Mouse (Mus musculus): ENCODE measurements around the gene Tgfbr2. TPM values are rescaled to one million over a fixed set of nuclear protein-coding genes. Genes with fewer than 3 reads are reported as not detected.

Gene Tgfbr2
- polyA plus RNA-seq, 1 experiment from 2014 or later: 8.4 TPM

DNA sequence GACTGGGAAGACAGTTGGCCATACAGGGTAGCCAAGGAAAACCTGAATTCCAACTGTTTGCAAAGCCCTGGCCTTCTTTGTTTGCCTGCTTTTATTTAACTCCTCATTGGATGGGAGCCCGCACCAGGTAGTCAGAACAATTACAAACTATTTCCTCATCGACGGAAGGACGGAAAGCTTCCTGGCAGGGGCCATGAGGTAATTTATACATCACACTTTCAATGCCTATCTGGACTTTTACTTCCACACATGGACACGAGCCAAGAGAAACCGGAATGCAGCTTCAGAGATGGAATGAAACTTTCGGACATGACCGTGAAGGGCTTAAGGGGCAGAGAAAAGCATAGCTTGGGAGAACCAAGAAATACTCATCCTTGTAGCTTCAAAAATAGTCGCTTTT lies 24.0 kb upstream of the Tgfbr2 start:
- H3K27me3 ChIP-seq (replicated peaks; ENCODE audit: control insufficient read depth, insufficient read depth, low read length): no peaks in the 10 kb centered on the region
- peaks cover 3% of the 10 kb centered on the region; the same call in 1 of the 2 replicates for H3K4me1 ChIP-seq (ENCODE audit: control insufficient read depth, insufficient read depth, low read depth, low read length)
- H3K9me3 ChIP-seq (ENCODE audit: control insufficient read depth, low read length): no peaks in the 10 kb centered on the region
- H3K27ac ChIP-seq (ENCODE audit: low read depth, low read length): no peak overlapping the region
- no peak overlapping the region for H3K9ac ChIP-seq (ENCODE audit: low read depth, low read length)
- no peak overlapping the region for H3K4me3 ChIP-seq (ENCODE audit: low read length)
- ATAC-seq: no peak
- WGBS: 46% methylated on average over 9 of the region's 9 CpGs
- H3K4me2 ChIP-seq (ENCODE audit: low read length): no peak overlapping the region
- H3K36me3 ChIP-seq (ENCODE audit: control insufficient read depth, insufficient read depth, low read length): no peaks in the 10 kb centered on the region

DNA sequence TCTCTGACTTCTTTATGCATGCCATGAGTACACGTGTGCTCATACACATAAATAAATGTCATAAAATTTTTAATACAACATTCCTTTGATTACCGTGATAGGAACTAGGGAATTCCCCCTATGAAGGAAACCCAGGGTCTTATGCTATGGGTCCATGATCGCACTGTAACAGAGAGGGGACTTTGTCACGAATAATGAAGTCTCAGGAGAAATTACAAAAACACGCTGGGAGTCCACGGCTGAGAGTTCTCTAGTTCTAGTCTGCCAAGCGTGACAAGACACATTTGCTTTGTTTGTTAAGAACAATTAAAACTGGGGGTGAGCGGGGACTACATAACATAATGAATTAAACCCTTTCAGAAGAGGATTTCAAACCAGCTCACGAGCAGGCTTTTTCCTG lies 23.3 kb upstream of the Tgfbr2 start:
- no peaks in the 10 kb centered on the region for H3K9me3 ChIP-seq (ENCODE audit: control insufficient read depth, low read length)
- H3K4me1 ChIP-seq (ENCODE audit: control insufficient read depth, insufficient read depth, low read depth, low read length): peaks cover 3% of the 10 kb centered on the region; the same call in 1 of the 2 replicates
- no peak overlapping the region for H3K27ac ChIP-seq (ENCODE audit: low read depth, low read length)
- ATAC-seq: no peak
- H3K9ac ChIP-seq (ENCODE audit: low read depth, low read length): no peak overlapping the region
- no peaks in the 10 kb centered on the region for H3K27me3 ChIP-seq (replicated peaks; ENCODE audit: control insufficient read depth, insufficient read depth, low read length)
- H3K4me2 ChIP-seq (ENCODE audit: low read length): no peak overlapping the region
- WGBS: 17% methylated on average over 9 of the region's 9 CpGs
- H3K36me3 ChIP-seq (ENCODE audit: control insufficient read depth, insufficient read depth, low read length): no peaks in the 10 kb centered on the region
- no peak overlapping the region for H3K4me3 ChIP-seq (ENCODE audit: low read length)

DNA sequence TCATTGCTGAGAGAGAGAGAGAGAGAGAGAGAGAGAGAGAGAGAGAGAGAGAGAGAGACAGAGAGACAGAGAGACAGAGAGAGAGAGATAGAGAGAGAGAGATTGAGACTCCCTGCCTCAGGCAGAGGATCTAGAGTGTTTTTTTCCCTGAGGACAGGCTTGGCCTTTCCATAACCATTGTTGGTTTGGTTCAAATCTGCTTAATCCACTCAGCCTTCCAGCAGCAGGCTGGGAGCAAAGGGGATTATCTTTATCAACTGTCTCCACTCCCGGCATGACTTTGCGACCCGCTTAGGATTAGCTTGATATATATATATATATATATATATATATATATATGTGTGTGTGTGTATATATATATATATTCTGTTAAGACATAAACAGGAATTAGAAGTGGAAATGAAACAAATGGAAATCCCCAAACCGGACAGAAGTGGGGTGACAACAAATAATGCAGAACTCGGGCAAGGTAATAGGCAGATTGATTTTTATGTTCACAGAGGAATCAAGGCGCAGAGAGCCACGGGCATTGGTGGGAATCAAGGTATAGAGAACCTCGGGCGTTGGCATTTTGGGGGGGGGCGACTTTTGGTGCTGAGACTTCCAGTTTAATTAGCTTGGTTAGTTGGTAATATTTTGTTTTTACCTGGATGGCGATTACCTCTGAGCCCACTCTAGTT lies 22.5 kb upstream of the Tgfbr2 start:
- no peaks in the 10 kb centered on the region for H3K36me3 ChIP-seq (ENCODE audit: control insufficient read depth, insufficient read depth, low read length)
- ATAC-seq: no peak
- H3K27ac ChIP-seq (ENCODE audit: low read depth, low read length): no peak overlapping the region
- no peak overlapping the region for H3K9ac ChIP-seq (ENCODE audit: low read depth, low read length)
- no peak overlapping the region for H3K4me3 ChIP-seq (ENCODE audit: low read length)
- no peaks in the 10 kb centered on the region for H3K9me3 ChIP-seq (ENCODE audit: control insufficient read depth, low read length)
- H3K4me1 ChIP-seq (ENCODE audit: control insufficient read depth, insufficient read depth, low read depth, low read length): peaks cover 3% of the 10 kb centered on the region; the same call in 1 of the 2 replicates
- no peak overlapping the region for H3K4me2 ChIP-seq (ENCODE audit: low read length)
- no peaks in the 10 kb centered on the region for H3K27me3 ChIP-seq (replicated peaks; ENCODE audit: control insufficient read depth, insufficient read depth, low read length)
- 88% methylated on average over 11 of the region's 11 CpGs for WGBS

DNA sequence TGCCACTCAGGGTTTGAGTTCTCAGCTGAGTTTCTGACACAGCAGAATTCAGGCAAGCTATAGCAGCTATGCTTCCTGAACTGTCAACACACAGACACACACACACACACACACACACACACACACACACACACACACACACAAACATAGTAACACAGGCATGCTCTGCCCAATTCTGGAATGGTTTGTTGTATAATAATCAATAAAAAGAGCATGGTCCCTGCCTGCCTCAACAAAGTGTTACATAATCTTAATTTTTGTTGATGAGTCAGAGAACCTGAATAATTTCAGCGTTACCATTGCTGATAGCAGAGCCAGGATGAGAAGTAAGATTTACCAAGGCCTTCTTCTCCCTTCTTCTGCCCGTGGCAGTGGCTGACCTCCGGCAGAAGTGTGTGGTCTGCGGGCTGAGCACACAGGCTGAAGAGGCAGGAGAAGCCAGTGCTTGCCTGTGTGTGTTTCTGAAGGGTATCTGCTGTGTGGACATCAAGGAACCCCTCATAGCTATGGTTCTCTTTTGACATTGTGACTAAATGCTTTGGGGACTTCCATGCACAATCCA lies 18.8 kb upstream of the Tgfbr2 start:
- ATAC-seq: no peak
- Histone ChIP-seq H3K36me3 (ENCODE audit: control insufficient read depth, insufficient read depth, low read length) (no peaks in the 10 kb centered on the region), H3K27ac (ENCODE audit: low read depth, low read length) (no peak overlapping the region), H3K9ac (ENCODE audit: low read depth, low read length) (no peak overlapping the region), H3K9me3 (ENCODE audit: control insufficient read depth, low read length) (no peaks in the 10 kb centered on the region), H3K4me1 (ENCODE audit: control insufficient read depth, insufficient read depth, low read depth, low read length) (peaks cover 3% of the 10 kb centered on the region; the same call in 1 of the 2 replicates), H3K27me3 (replicated peaks; ENCODE audit: control insufficient read depth, insufficient read depth, low read length) (no peaks in the 10 kb centered on the region), H3K4me3 (ENCODE audit: low read length) (no peak overlapping the region), H3K4me2 (ENCODE audit: low read length) (no peak overlapping the region)
- 82% methylated on average over 4 of the region's 4 CpGs for WGBS

DNA sequence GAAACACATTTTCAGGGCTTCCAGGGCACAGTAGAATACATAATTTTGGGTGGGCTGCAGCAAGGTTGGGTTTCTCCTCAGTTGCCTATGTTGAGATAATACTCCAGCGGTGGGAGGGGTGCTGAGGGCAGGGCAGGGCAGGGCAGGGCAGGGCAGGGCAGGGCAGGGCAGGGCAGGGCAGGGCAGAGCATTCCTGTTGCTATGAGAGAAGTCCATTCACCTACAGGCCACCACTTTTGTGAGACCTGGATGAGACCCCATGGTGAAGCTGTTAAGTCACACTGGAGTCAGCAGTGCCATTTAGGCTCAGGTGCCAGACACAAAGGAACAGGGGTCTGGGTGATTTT lies 18.3 kb upstream of the Tgfbr2 start:
- Histone ChIP-seq H3K9ac (ENCODE audit: low read depth, low read length) (no peak overlapping the region), H3K4me3 (ENCODE audit: low read length) (no peak overlapping the region), H3K27me3 (replicated peaks; ENCODE audit: control insufficient read depth, insufficient read depth, low read length) (no peaks in the 10 kb centered on the region), H3K27ac (ENCODE audit: low read depth, low read length) (no peak overlapping the region), H3K9me3 (ENCODE audit: control insufficient read depth, low read length) (no peaks in the 10 kb centered on the region), H3K36me3 (ENCODE audit: control insufficient read depth, insufficient read depth, low read length) (no peaks in the 10 kb centered on the region), H3K4me2 (ENCODE audit: low read length) (no peak overlapping the region), H3K4me1 (ENCODE audit: control insufficient read depth, insufficient read depth, low read depth, low read length) (peaks cover 1% of the 10 kb centered on the region; the same call in 1 of the 2 replicates)
- no peak for ATAC-seq
- 82% methylated on average over 1 of the region's 1 CpGs for WGBS

DNA sequence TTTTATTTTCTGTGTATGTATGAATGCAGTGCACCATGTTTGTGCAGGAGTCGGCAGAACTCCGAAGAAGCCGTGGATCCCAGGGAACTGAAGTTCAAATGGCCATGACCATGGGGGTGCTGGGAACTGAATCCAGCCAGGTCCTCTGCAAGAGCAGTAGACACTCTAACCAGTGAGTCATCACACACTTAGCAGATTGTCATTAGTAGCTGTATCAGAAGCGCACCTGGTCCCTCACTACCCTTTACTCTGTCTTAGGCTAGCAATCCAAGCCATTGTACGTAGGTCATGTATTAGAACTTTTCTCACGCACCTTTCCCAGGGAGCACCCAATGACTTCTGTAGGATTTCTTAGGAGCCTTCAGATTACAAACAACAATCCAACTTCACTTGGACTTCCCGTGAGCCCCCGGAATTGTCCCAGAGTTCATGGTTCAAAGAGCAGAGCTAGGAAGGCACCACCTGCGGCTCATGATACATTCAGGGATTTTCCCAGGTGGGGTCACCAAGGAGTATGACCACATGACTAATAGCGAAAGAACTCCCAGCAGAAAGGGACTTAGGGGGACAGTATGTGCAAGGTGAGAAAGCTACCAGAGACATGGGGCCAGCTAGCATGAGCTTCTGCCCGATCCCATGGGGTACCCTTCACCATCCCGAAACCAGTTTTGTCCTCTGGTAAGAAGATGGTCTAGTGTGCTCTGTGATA lies 17.8 kb upstream of the Tgfbr2 start:
- no peak overlapping the region for H3K4me2 ChIP-seq (ENCODE audit: low read length)
- no peak overlapping the region for H3K9ac ChIP-seq (ENCODE audit: low read depth, low read length)
- H3K36me3 ChIP-seq (ENCODE audit: control insufficient read depth, insufficient read depth, low read length): no peaks in the 10 kb centered on the region
- H3K9me3 ChIP-seq (ENCODE audit: control insufficient read depth, low read length): no peaks in the 10 kb centered on the region
- H3K4me3 ChIP-seq (ENCODE audit: low read length): no peak overlapping the region
- WGBS: 95% methylated on average over 12 of the region's 12 CpGs
- H3K4me1 ChIP-seq (ENCODE audit: control insufficient read depth, insufficient read depth, low read depth, low read length): no peaks in the 10 kb centered on the region
- ATAC-seq: no peak
- H3K27ac ChIP-seq (ENCODE audit: low read depth, low read length): no peak overlapping the region
- no peaks in the 10 kb centered on the region for H3K27me3 ChIP-seq (replicated peaks; ENCODE audit: control insufficient read depth, insufficient read depth, low read length)

DNA sequence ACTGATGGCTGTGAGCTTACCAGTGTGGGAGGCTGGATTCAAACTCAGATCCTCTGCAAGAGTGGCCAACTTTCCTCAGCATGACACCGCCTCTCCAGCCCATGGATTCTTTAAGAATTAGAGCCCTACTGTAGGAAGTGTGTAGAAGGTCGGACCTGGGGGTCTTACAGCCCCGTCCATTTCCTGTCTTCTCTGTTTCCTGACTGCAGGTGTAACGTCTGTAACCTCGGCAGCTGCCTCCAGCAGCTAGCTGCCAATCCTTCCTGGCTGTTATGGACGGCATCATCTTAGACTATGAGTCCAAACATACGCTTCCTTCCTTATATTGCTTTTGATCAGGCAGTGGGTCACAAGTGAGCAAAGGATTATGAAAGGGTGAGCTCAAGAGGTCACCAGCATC lies 17.1 kb upstream of the Tgfbr2 start:
- WGBS: 88% methylated on average over 7 of the region's 7 CpGs

DNA sequence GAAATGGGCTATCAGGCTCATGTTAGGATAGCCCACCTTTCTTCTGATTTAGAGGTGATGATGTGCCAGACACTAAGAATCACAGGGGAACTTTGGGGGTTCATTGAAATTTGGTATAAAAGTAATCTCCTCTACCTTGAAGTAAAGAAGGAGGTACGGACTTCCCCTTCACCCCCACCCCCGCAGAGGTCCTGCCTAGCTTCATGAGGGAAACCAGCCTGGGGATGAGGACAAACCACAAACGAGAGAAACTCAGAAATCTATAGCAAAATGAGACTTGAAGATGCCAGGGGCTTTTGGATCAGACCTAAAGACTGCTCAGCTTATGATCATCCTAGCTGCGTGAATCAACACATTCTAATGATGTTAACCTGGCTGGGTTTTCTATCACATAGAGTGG lies 14.7 kb upstream of the Tgfbr2 start:
- no peaks in the 10 kb centered on the region for H3K4me1 ChIP-seq (ENCODE audit: control insufficient read depth, insufficient read depth, low read depth, low read length)
- WGBS: 91% methylated on average over 4 of the region's 4 CpGs
- H3K27ac ChIP-seq (ENCODE audit: low read depth, low read length): no peak overlapping the region
- no peak overlapping the region for H3K9ac ChIP-seq (ENCODE audit: low read depth, low read length)
- H3K27me3 ChIP-seq (replicated peaks; ENCODE audit: control insufficient read depth, insufficient read depth, low read length): no peaks in the 10 kb centered on the region
- no peaks in the 10 kb centered on the region for H3K36me3 ChIP-seq (ENCODE audit: control insufficient read depth, insufficient read depth, low read length)
- no peak for ATAC-seq
- H3K4me2 ChIP-seq (ENCODE audit: low read length): no peak overlapping the region
- H3K9me3 ChIP-seq (ENCODE audit: control insufficient read depth, low read length): no peaks in the 10 kb centered on the region
- H3K4me3 ChIP-seq (ENCODE audit: low read length): no peak overlapping the region

More for the DNA sequence above, 17.1 kb upstream of the Tgfbr2 start:
- Histone ChIP-seq H3K27me3 (replicated peaks; ENCODE audit: control insufficient read depth, insufficient read depth, low read length) (no peaks in the 10 kb centered on the region), H3K27ac (ENCODE audit: low read depth, low read length) (no peak overlapping the region), H3K4me2 (ENCODE audit: low read length) (no peak overlapping the region), H3K36me3 (ENCODE audit: control insufficient read depth, insufficient read depth, low read length) (no peaks in the 10 kb centered on the region), H3K4me3 (ENCODE audit: low read length) (no peak overlapping the region), H3K4me1 (ENCODE audit: control insufficient read depth, insufficient read depth, low read depth, low read length) (no peaks in the 10 kb centered on the region), H3K9ac (ENCODE audit: low read depth, low read length) (no peak overlapping the region), H3K9me3 (ENCODE audit: control insufficient read depth, low read length) (no peaks in the 10 kb centered on the region)
- no peak for ATAC-seq

DNA sequence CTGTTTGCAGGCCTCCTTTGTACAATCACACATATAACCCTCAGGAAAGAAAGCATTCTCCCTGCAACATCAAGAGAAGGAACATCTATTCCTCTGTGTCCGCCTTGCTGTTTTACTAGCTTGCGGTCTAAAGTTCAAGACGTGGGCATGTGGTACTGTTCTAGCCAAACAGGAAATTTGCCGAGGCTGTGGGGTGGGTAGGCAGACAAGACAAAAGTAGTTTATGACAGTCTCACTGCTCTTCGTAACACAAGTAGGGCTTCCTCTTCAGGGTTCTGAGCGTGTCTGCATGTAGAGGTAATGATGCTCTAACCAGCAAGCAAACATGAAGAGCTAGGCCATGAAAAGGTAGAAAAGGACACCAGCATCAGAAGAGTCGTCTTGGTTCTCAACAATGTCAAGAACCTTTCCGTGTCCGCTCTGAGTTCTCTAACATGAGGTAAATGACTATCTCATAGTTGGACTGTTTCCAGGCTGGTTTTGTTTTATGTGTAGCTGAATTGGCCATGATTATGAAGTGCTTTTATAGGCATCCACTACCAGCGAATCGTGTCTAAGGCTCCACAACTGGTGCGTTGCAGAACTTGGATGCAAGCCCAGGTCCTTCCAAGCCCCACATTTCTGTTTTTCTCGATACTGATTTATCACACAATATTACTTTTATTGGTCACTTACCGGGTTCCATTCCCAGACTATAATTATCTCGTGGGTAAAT lies 13.9 kb upstream of the Tgfbr2 start:
- Histone ChIP-seq H3K4me3 (ENCODE audit: low read length) (no peak overlapping the region), H3K4me1 (ENCODE audit: control insufficient read depth, insufficient read depth, low read depth, low read length) (no peaks in the 10 kb centered on the region), H3K36me3 (ENCODE audit: control insufficient read depth, insufficient read depth, low read length) (no peaks in the 10 kb centered on the region), H3K9ac (ENCODE audit: low read depth, low read length) (no peak overlapping the region), H3K9me3 (ENCODE audit: control insufficient read depth, low read length) (no peaks in the 10 kb centered on the region), H3K27me3 (replicated peaks; ENCODE audit: control insufficient read depth, insufficient read depth, low read length) (no peaks in the 10 kb centered on the region), H3K4me2 (ENCODE audit: low read length) (no peak overlapping the region), H3K27ac (ENCODE audit: low read depth, low read length) (no peak overlapping the region)
- ATAC-seq: no peak
- 88% methylated on average over 15 of the region's 15 CpGs for WGBS

Measured in hindbrain, embryonic 16.5 days (tissue).